In genomic region chr15:8582676-8583075, GRCm38 (mm10) we compare ENCODE assay signal across 16 mouse cellular contexts.
DNase-seq lines count a peak whose midpoint lies in the region; ATAC-seq lines count a peak whose summit lies in the region.
"Had no signal": no experiment of that assay in that cellular context is flagged by ENCODE, and none has a peak within 500 bp of the region (broad histone marks: within the 10 kb centered on the region; RNA-seq: fewer than 3 reads in every experiment).

No protein-coding gene starts in this region.

- H3K4me3 ChIP-seq in forebrain, embryonic 16.5 days (replicated peaks; ENCODE audit: low read length) = no peak overlapping the region
- H3K4me3 ChIP-seq in forebrain, embryonic 13.5 days = no peak overlapping the region
- H3K4me3 ChIP-seq in hindbrain, embryonic 11.5 days (ENCODE audit: low read depth, low read length) = no peak overlapping the region
- no peak overlapping the region for H3K4me3 ChIP-seq in neural tube, embryonic 15.5 days (replicated peaks)
- H3K4me3 ChIP-seq: embryonic facial prominence, embryonic 10.5 days; heart, embryonic 13.5 days; hindbrain, embryonic 12.5 days had no signal

- no peaks in the 10 kb centered on the region for H3K9me3 ChIP-seq in forebrain, embryonic 16.5 days (ENCODE audit: control insufficient read depth, low read length)
- no peaks in the 10 kb centered on the region for H3K9me3 ChIP-seq in forebrain, embryonic 13.5 days (replicated peaks)
- H3K9me3 ChIP-seq in hindbrain, embryonic 11.5 days (ENCODE audit: control insufficient read depth, low read length) = no peaks in the 10 kb centered on the region
- H3K9me3 ChIP-seq in neural tube, embryonic 15.5 days (replicated peaks) = no peaks in the 10 kb centered on the region
- H3K9me3 ChIP-seq: embryonic facial prominence, embryonic 10.5 days; heart, embryonic 13.5 days; hindbrain, embryonic 12.5 days had no signal

- H3K9ac ChIP-seq in forebrain, embryonic 16.5 days (replicated peaks; ENCODE audit: low read depth, low read length) = no peak overlapping the region
- no peak overlapping the region for H3K9ac ChIP-seq in forebrain, embryonic 13.5 days
- no peak overlapping the region for H3K9ac ChIP-seq in hindbrain, embryonic 11.5 days (ENCODE audit: low read depth, low read length)
- H3K9ac ChIP-seq in neural tube, embryonic 15.5 days (replicated peaks) = no peak overlapping the region
- H3K9ac ChIP-seq: heart, embryonic 13.5 days; hindbrain, embryonic 12.5 days had no signal

- no peaks in the 10 kb centered on the region for H3K27me3 ChIP-seq in forebrain, embryonic 16.5 days (replicated peaks; ENCODE audit: control insufficient read depth, insufficient read depth, low read length)
- H3K27me3 ChIP-seq in forebrain, embryonic 13.5 days = no peaks in the 10 kb centered on the region
- H3K27me3 ChIP-seq in hindbrain, embryonic 11.5 days (ENCODE audit: control insufficient read depth, insufficient read depth, low read length) = no peaks in the 10 kb centered on the region
- H3K27me3 ChIP-seq in neural tube, embryonic 15.5 days (replicated peaks) = no peaks in the 10 kb centered on the region
- H3K27me3 ChIP-seq: hindbrain, embryonic 12.5 days had no signal

- intact Hi-C loops in gastrocnemius, postnatal 14 days (cut with DNase I; ENCODE audit: low total_unique reads) = loop anchor here (5.0 to 10.0 kb wide), 2 partner anchors 125 to 198 kb away; no protein-coding TSS in a partner anchor

- no peak overlapping the region for H3K4me2 ChIP-seq in forebrain, embryonic 16.5 days (ENCODE audit: low read length)
- no peak overlapping the region for H3K4me2 ChIP-seq in forebrain, embryonic 13.5 days
- no peak overlapping the region for H3K4me2 ChIP-seq in hindbrain, embryonic 11.5 days (replicated peaks; ENCODE audit: low read depth, low read length)
- no peak overlapping the region for H3K4me2 ChIP-seq in neural tube, embryonic 15.5 days
- H3K4me2 ChIP-seq: heart, embryonic 13.5 days; hindbrain, embryonic 12.5 days had no signal

- no peaks in the 10 kb centered on the region for H3K36me3 ChIP-seq in forebrain, embryonic 16.5 days (ENCODE audit: control insufficient read depth, insufficient read depth)
- H3K36me3 ChIP-seq in forebrain, embryonic 13.5 days (ENCODE audit: poor library complexity, severe bottlenecking) = no peaks in the 10 kb centered on the region
- H3K36me3 ChIP-seq in hindbrain, embryonic 11.5 days (ENCODE audit: control insufficient read depth, insufficient read depth, low read length) = no peaks in the 10 kb centered on the region
- H3K36me3 ChIP-seq in neural tube, embryonic 15.5 days = no peaks in the 10 kb centered on the region
- H3K36me3 ChIP-seq: embryonic facial prominence, embryonic 10.5 days; heart, embryonic 13.5 days; hindbrain, embryonic 12.5 days had no signal

- DNase-seq in cerebellum, adult 11 months = peak; percentile 31
- peak; percentile 23 for DNase-seq in cerebellum, adult 8-10 months
- peak; percentile 31 to 63 for DNase-seq in cerebellum, postnatal 14 days
- no peak for DNase-seq in gastrocnemius, postnatal 14 days
- DNase-seq in hindbrain, embryonic 11.5 days (ENCODE audit: low spot score) = no peak
- DNase-seq: adrenal gland, postnatal 10 days; heart, postnatal 36 days; kidney, adult 11 months; kidney, adult 9 months had no signal

- no peak for ATAC-seq in forebrain, embryonic 16.5 days
- no peak for ATAC-seq in forebrain, embryonic 13.5 days
- no peak for ATAC-seq in hindbrain, embryonic 11.5 days (ENCODE audit: low FRiP score)
- ATAC-seq in neural tube, embryonic 15.5 days (ENCODE audit: low FRiP score) = no peak
- ATAC-seq: hindbrain, postnatal 0 days had no signal

- WGBS in forebrain, embryonic 16.5 days = 65% methylated on average over 6 of the region's 6 CpGs
- 74% methylated on average over 6 of the region's 6 CpGs for whole genome bisulfite sequencing in forebrain, embryonic 13.5 days
- 67% methylated on average over 6 of the region's 6 CpGs for WGBS in hindbrain, embryonic 11.5 days
- 82% methylated on average over 6 of the region's 6 CpGs for WGBS in neural tube, embryonic 15.5 days

- no peaks in the 10 kb centered on the region for H3K4me1 ChIP-seq in forebrain, embryonic 16.5 days (replicated peaks; ENCODE audit: control insufficient read depth, insufficient read depth, low read length)
- no peaks in the 10 kb centered on the region for H3K4me1 ChIP-seq in forebrain, embryonic 13.5 days
- no peaks in the 10 kb centered on the region for H3K4me1 ChIP-seq in hindbrain, embryonic 11.5 days (replicated peaks; ENCODE audit: control insufficient read depth, insufficient read depth, low read length)
- H3K4me1 ChIP-seq in neural tube, embryonic 15.5 days = no peaks in the 10 kb centered on the region
- H3K4me1 ChIP-seq: heart, embryonic 13.5 days; hindbrain, embryonic 12.5 days had no signal

- H3K27ac ChIP-seq in forebrain, embryonic 16.5 days (ENCODE audit: low read length) = 0 out of 2 replicates have a peak overlapping the region, but pooled peaks have one; percentile 13
- H3K27ac ChIP-seq in forebrain, embryonic 13.5 days = no peak overlapping the region
- no peak overlapping the region for H3K27ac ChIP-seq in hindbrain, embryonic 11.5 days (ENCODE audit: low read depth, low read length)
- H3K27ac ChIP-seq in neural tube, embryonic 15.5 days (replicated peaks) = no peak overlapping the region
- H3K27ac ChIP-seq: embryonic facial prominence, embryonic 10.5 days; heart, embryonic 13.5 days; hindbrain, embryonic 12.5 days; hindbrain, postnatal 0 days had no signal

Comparison
In these comparisons a context has a peak if more than half of its experiments do, and no peak if none do; other contexts are left out.
1. DNase-seq: peak in cerebellum, adult 11 months (single experiment), cerebellum, adult 8-10 months (single experiment) and cerebellum, postnatal 14 days (2 of 2); none in gastrocnemius, postnatal 14 days (single experiment) and hindbrain, embryonic 11.5 days (single experiment).